Mouse (Mus musculus): ENCODE measurements around the gene Csrnp3. TPM values are rescaled to one million over a fixed set of nuclear protein-coding genes. Genes with fewer than 3 reads are reported as not detected.

The Csrnp3 gene
- polyA plus RNA-seq, 1 experiment from 2014 or later: 2.5 TPM

DNA sequence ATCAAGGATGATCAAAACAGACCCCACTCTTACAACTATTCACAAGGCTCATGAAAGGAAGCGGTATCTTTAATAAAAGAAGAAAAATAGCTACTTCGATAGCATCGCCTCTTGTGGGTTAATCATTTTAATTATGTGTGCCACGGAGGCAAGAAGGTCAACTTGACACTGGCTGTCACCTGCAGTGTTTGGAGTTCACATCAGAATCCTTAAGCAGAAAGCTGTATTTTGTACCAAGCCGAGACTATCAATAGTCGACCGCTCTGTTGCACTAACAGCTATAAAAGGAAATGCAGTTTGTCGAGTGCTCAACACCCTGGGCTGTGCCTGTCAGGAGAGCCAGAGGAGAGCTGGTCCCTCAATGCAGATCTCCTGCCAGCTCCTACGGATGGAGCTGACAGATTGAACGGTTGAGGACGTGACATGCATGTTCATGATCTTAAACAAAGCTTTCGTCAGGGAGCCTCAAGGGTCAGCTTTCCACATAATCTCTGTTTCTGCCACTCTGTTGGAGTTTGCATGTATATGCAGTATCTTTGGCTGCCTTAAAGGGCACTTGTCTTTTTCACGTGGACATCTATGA lies 149.4 kb downstream of the Csrnp3 start:
- Histone ChIP-seq H3K36me3 (no peaks in the 10 kb centered on the region), H3K4me2 (no peak overlapping the region), H3K27me3 (no peaks in the 10 kb centered on the region), H3K9me3 (replicated peaks) (no peaks in the 10 kb centered on the region), H3K4me3 (replicated peaks) (no peak overlapping the region), H3K27ac (no peak overlapping the region), H3K9ac (no peak overlapping the region), H3K4me1 (peaks cover 11% of the 10 kb centered on the region; the same call in 1 of the 2 replicates)
- 0 out of 2 replicates have a peak, but pooled peaks have one; percentile 43 for ATAC-seq (replicated peaks; ENCODE audit: low FRiP score)
- 35% methylated on average over 13 of the region's 13 CpGs for WGBS

DNA sequence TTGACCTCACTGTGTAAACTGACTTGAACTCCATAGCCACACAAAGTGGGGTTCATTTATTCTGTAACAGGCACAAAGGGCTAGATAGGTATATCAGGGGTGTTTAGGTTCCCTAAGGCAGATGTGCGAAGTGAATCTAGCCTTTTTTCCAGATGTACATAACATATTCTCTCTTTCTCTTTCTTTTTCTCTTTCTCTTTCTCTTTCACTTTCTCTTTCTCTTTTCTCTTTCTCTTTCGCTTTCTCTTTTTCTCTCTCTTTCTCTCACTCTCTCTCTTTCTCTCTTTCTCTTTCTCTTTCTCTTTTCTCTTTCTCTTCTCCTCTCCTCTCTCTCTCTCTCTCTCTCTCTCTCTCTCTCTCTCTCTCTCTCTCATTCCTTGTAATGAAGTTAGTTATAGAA lies 153.2 kb downstream of the Csrnp3 start:
- H3K9me3 ChIP-seq (replicated peaks): no peaks in the 10 kb centered on the region
- ATAC-seq (replicated peaks; ENCODE audit: low FRiP score): no peak
- H3K4me2 ChIP-seq: no peak overlapping the region
- H3K27ac ChIP-seq: no peak overlapping the region
- H3K27me3 ChIP-seq: no peaks in the 10 kb centered on the region
- no peak overlapping the region for H3K4me3 ChIP-seq (replicated peaks)
- 94% methylated on average over 2 of the region's 2 CpGs for WGBS
- no peak overlapping the region for H3K9ac ChIP-seq
- H3K4me1 ChIP-seq: peaks cover 11% of the 10 kb centered on the region; the same call in 1 of the 2 replicates
- H3K36me3 ChIP-seq: no peaks in the 10 kb centered on the region

DNA sequence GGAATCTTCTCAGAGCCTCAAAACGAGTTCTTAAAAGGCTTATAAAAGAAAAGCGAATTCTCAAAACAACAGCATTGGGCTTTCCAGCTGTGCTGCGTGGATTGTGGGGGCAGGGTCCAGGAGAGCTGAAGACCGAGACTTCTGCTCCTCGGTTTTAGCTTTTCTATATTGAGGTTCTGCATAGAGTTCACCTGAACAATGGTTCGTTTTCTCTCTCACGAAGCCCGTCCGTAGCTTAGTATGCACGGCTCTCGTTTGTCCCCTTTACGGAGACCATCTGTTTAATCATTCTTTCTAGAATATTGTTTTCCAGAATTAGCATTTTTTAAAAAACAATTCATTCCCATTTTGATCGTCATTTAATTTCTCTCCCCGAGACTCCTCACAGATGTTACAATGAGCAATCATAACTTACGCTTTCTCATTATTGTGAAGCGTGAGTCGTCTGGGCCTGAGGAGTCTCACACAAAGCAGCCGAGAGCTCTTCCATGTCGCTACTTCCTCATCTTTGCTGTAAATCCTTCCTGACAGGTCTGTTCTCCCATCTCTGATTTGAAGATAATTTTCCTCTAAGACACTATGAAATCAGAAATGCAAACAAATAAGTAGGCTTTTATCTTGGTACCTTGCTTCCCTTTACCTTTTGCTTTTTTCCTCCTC lies 163.6 kb downstream of the Csrnp3 start:
- Histone ChIP-seq H3K36me3 (no peaks in the 10 kb centered on the region), H3K27ac (no peak overlapping the region), H3K9me3 (replicated peaks) (no peaks in the 10 kb centered on the region), H3K4me2 (no peak overlapping the region), H3K9ac (no peak overlapping the region), H3K27me3 (no peaks in the 10 kb centered on the region), H3K4me1 (no peaks in the 10 kb centered on the region), H3K4me3 (replicated peaks) (no peak overlapping the region)
- 84% methylated on average over 19 of the region's 19 CpGs for WGBS
- no peak for ATAC-seq (replicated peaks; ENCODE audit: low FRiP score)

DNA sequence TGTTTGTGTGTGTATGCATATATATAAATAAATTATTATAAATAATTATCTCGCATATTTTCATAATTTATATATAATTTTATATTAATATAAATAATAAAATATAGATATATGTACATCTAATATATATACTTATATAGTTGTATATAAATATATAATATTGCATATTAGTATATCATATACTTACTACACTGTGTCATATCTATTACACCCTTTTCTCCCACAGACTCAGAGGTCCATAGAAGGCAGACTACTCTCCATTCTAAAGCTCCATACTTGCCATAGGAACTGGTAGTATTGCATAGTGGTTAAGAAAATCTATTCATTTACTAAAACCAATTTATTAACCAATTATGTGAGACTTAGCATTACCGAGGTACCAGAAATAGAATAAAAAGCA lies 164.1 kb downstream of the Csrnp3 start:
- H3K36me3 ChIP-seq: no peaks in the 10 kb centered on the region
- WGBS: 84% methylated on average over 2 of the region's 2 CpGs
- no peak overlapping the region for H3K4me2 ChIP-seq
- H3K9ac ChIP-seq: no peak overlapping the region
- H3K4me3 ChIP-seq (replicated peaks): no peak overlapping the region
- no peaks in the 10 kb centered on the region for H3K4me1 ChIP-seq
- no peaks in the 10 kb centered on the region for H3K9me3 ChIP-seq (replicated peaks)
- ATAC-seq (replicated peaks; ENCODE audit: low FRiP score): no peak
- no peak overlapping the region for H3K27ac ChIP-seq
- no peaks in the 10 kb centered on the region for H3K27me3 ChIP-seq

DNA sequence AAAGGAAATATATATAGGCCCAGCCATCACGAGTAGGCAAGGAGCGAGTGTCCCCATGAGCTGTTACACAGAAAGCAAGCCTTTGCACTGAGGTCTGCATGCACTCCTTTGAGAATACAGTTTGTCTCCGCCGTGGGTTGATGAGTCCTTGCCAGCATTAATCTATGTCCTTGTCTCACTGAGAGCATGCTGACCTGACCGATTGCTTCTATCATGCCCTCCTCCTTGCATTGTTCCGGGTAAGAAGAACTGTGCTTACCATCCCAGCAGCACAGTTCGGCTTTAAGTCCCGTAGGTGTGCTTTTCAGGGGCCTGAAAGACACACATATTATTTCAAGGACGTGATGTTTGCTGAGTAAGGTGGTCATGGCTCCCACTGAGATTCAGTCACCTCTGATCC lies 173.1 kb downstream of the Csrnp3 start:
- Histone ChIP-seq H3K36me3 (no peaks in the 10 kb centered on the region), H3K9ac (no peak overlapping the region), H3K4me1 (0 out of 2 replicates have a peak, but pooled peaks cover 3% of the 10 kb centered on the region), H3K27ac (no peak overlapping the region), H3K9me3 (replicated peaks) (no peaks in the 10 kb centered on the region), H3K27me3 (no peaks in the 10 kb centered on the region), H3K4me2 (no peak overlapping the region), H3K4me3 (replicated peaks) (no peak overlapping the region)
- WGBS: 53% methylated on average over 9 of the region's 9 CpGs
- ATAC-seq (replicated peaks; ENCODE audit: low FRiP score): no peak

DNA sequence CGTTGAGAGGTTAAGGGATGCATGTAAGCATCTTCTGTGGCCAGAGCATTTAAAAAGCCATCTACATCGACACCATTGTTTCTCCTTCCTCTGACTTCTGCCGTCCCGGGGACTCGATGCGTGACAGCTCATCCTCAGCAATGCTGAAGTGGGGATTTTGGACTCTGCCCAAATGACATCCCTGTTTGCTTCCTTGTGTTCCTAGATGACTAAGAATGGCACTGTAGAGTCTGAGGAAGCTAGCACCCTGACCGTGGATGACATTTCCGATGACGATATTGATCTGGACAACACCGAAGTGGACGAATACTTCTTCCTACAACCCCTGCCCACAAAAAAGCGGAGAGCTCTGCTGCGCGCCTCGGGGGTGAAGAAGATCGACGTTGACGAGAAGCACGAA lies 173.7 kb downstream of the Csrnp3 start:
- Histone ChIP-seq H3K9ac (no peak overlapping the region), H3K27ac (no peak overlapping the region), H3K36me3 (no peaks in the 10 kb centered on the region), H3K27me3 (no peaks in the 10 kb centered on the region), H3K9me3 (replicated peaks) (no peaks in the 10 kb centered on the region), H3K4me3 (replicated peaks) (no peak overlapping the region), H3K4me1 (0 out of 2 replicates have a peak, but pooled peaks cover 3% of the 10 kb centered on the region), H3K4me2 (no peak overlapping the region)
- 88% methylated on average over 19 of the region's 19 CpGs for WGBS
- ATAC-seq (replicated peaks; ENCODE audit: low FRiP score): no peak

DNA sequence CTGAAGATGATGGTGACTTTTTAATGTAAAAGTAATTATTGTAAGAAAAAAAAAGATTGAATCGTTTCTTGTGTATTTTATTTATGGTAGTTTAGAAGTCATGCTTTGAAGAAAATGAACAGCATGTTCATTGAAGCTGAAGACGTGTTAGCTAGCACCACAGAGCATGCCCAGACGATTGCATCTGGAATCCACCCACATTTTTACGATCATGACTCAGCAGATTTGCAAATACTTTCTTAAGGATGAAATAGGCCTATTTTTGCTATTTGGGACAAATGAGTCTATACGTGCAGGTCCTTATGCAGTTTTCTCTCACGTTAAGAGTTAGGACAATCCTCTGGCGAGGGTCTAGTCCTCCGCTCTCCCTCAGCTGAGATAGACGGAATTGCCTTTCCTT lies 177.9 kb downstream of the Csrnp3 start:
- H3K36me3 ChIP-seq: no peaks in the 10 kb centered on the region

DNA sequence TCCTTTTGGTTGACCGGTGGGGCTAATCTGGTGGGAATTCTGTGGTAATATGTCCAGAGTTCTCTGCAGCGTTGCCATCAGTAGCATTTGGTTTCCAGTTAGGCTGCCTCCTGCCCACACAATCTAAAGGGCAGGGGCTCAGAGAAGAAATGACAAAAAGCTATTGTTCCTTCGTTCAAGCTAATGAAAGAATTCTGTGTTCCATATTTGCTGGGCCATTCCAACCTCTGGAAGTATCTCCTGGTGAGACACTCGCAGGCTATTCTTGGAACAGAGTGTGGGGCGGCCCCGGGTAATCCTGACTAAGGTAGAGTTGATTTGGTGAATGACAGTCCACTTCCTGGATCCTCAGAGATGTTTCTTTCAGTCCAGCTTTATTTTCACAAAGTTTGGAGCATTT lies 179.3 kb downstream of the Csrnp3 start:
- WGBS: 78% methylated on average over 6 of the region's 6 CpGs

More for the DNA sequence above, 177.9 kb downstream of the Csrnp3 start:
- 86% methylated on average over 9 of the region's 9 CpGs for WGBS
- Histone ChIP-seq H3K4me1 (0 out of 2 replicates have a peak, but pooled peaks cover 3% of the 10 kb centered on the region), H3K4me3 (replicated peaks) (no peak overlapping the region), H3K27me3 (no peaks in the 10 kb centered on the region), H3K27ac (no peak overlapping the region), H3K9me3 (replicated peaks) (no peaks in the 10 kb centered on the region), H3K4me2 (no peak overlapping the region), H3K9ac (no peak overlapping the region)
- ATAC-seq (replicated peaks; ENCODE audit: low FRiP score): no peak

DNA sequence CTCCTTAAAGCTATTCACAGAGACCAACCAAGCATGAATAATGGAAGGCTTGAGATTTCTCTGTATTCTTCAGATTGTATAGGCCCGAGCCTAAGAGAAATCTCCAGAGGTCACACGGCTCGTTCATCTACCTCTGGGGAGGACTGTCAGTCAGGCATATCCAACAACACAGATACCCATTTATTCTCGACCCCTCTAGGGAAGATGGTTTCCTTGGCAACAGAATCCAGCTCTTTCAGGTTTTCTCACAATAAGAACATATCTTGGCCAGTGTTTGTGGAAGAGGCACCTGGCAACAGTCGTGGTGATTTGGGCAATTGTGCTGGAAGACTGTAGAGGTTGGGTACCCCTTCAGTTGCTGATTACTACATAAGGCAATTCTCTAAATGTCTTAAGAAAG lies 183.2 kb downstream of the Csrnp3 start:
- peak; percentile 69; the same call in 1 of the 2 replicates for ATAC-seq (replicated peaks; ENCODE audit: low FRiP score)
- 35% methylated on average over 5 of the region's 5 CpGs for WGBS
- H3K4me1 ChIP-seq: peaks cover 3% of the 10 kb centered on the region; the same call in 1 of the 2 replicates
- no peak overlapping the region for H3K4me2 ChIP-seq
- no peaks in the 10 kb centered on the region for H3K9me3 ChIP-seq (replicated peaks)
- no peak overlapping the region for H3K27ac ChIP-seq
- no peak overlapping the region for H3K9ac ChIP-seq
- H3K36me3 ChIP-seq: no peaks in the 10 kb centered on the region
- no peak overlapping the region for H3K4me3 ChIP-seq (replicated peaks)
- H3K27me3 ChIP-seq: no peaks in the 10 kb centered on the region

More for the DNA sequence above, 179.3 kb downstream of the Csrnp3 start:
- no peak for ATAC-seq (replicated peaks; ENCODE audit: low FRiP score)
- Histone ChIP-seq H3K27me3 (no peaks in the 10 kb centered on the region), H3K9ac (no peak overlapping the region), H3K9me3 (replicated peaks) (no peaks in the 10 kb centered on the region), H3K4me3 (replicated peaks) (no peak overlapping the region), H3K27ac (no peak overlapping the region), H3K36me3 (no peaks in the 10 kb centered on the region), H3K4me1 (peaks cover 3% of the 10 kb centered on the region; the same call in 1 of the 2 replicates), H3K4me2 (no peak overlapping the region)

DNA sequence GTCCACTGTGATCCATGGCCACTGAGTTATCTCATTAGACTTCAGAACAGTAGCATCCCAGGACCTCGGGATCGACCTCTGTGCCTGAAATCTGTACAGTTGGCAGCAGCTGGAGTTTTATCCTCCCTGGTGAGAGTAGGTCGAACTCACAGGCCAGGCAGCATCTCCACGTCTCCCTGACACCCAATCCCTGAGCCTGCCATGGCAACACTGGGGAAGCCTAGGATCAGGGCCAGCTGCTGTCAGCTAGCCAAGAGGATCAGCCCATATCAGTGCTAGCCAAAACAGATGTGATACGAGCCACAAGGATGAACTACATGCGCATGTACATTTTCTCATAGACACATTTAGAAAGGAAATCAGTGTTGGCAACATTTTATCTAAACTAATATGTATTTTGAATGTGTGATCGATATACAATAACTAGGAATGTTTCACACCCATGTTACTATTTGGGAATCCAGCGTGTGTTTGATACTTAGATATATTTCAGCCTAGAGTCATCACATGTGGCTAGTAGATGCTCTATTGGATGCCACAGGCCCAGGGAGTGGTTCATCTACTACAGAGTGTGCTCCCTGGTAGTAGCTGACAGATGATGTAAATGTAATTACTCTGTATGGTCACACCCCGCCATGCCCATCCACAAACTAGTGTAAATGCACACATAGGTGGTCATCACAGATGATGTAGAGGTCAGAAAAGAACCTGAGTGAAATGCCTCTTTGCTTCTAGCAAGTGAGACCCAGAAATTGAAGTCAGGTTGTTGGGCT lies 189.5 kb downstream of the Csrnp3 start:
- Histone ChIP-seq H3K9me3 (replicated peaks) (no peaks in the 10 kb centered on the region), H3K27me3 (no peaks in the 10 kb centered on the region), H3K4me1 (no peaks in the 10 kb centered on the region), H3K4me2 (no peak overlapping the region), H3K9ac (no peak overlapping the region), H3K36me3 (no peaks in the 10 kb centered on the region), H3K27ac (no peak overlapping the region), H3K4me3 (replicated peaks) (no peak overlapping the region)
- 64% methylated on average over 9 of the region's 9 CpGs for WGBS
- ATAC-seq (replicated peaks; ENCODE audit: low FRiP score): no peak

DNA sequence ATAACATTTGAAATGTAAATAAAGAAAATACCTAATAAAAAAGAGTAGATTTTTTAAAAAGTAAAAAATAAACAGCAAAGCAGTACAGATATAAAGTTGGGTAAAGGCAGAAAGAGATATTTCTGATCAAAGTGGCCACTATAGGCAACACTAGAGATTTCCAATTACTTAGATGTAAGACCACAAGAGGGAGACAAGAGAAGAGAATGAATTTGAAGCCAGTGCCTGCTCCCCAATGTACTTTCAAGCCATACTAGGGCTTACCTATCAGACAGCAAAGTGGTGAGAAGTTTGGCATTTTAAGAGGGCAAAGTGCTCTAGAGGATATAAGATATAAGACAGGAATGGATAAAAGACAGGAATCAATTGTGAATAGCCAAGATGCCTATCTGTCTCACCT lies 195.0 kb downstream of the Csrnp3 start:
- Histone ChIP-seq H3K4me1 (no peaks in the 10 kb centered on the region), H3K27ac (0 out of 2 replicates have a peak overlapping the region, but pooled peaks have one; percentile 9), H3K4me3 (replicated peaks) (no peak overlapping the region), H3K9me3 (replicated peaks) (no peaks in the 10 kb centered on the region), H3K27me3 (no peaks in the 10 kb centered on the region), H3K9ac (no peak overlapping the region), H3K4me2 (no peak overlapping the region), H3K36me3 (no peaks in the 10 kb centered on the region)
- ATAC-seq (replicated peaks; ENCODE audit: low FRiP score): no peak

Measured in kidney, embryonic 15.5 days (tissue).